Mouse (Mus musculus): ENCODE results near the gene Larp6. TPM values are rescaled to one million over a fixed set of nuclear protein-coding genes. Genes with fewer than 3 reads are reported as not detected.

The Larp6 gene
- polyA plus RNA-seq, 1 experiment from 2014 or later = 1.9 TPM

GRCm38 (mm10) chr9:60734321-60734720 lies 21.5 kb downstream of the Larp6 start:
- H3K9me3 ChIP-seq (replicated peaks; ENCODE audit: control insufficient read depth, low read length) = no peaks in the 10 kb centered on the region
- WGBS = 76% methylated on average over 2 of the region's 2 CpGs
- H3K4me2 ChIP-seq (ENCODE audit: low read depth, low read length) = no peak overlapping the region
- H3K36me3 ChIP-seq (ENCODE audit: control insufficient read depth, insufficient read depth, low read length) = no peaks in the 10 kb centered on the region
- no peak overlapping the region for H3K9ac ChIP-seq (ENCODE audit: low read length)
- H3K4me1 ChIP-seq (ENCODE audit: control insufficient read depth, insufficient read depth, low read length) = no peaks in the 10 kb centered on the region
- H3K4me3 ChIP-seq (replicated peaks; ENCODE audit: low read length) = no peak overlapping the region
- no peak for ATAC-seq (ENCODE audit: insufficient read depth, low FRiP score)
- H3K27ac ChIP-seq (ENCODE audit: low read length) = no peak overlapping the region
- no peaks in the 10 kb centered on the region for H3K27me3 ChIP-seq (ENCODE audit: control insufficient read depth, insufficient read depth, low read length)

DNA sequence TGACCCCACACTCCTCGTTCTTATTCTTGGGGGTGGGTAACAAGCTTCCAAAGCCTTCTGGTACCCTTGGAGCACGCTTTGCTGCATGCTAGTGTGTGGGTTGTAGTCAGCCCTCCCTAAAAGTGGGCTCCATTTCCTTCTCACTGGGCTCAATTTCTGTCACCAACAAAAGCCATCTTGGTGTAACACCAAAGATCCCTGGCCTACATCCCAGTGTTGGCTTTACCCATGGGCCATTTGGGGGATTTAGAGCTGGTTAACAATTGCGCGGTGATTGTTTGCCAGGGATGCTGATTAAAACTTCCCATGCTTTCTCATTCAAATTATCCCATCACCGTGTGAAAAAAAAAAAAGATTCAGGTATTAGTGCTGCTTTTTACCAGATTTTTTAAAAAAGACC lies 26.3 kb downstream of the Larp6 start:
- Histone ChIP-seq H3K9ac (ENCODE audit: low read length) (no peak overlapping the region), H3K27me3 (ENCODE audit: control insufficient read depth, insufficient read depth, low read length) (no peaks in the 10 kb centered on the region), H3K4me3 (replicated peaks; ENCODE audit: low read length) (no peak overlapping the region), H3K9me3 (replicated peaks; ENCODE audit: control insufficient read depth, low read length) (no peaks in the 10 kb centered on the region), H3K4me1 (ENCODE audit: control insufficient read depth, insufficient read depth, low read length) (peaks cover 13% of the 10 kb centered on the region), H3K27ac (ENCODE audit: low read length) (no peak overlapping the region), H3K36me3 (ENCODE audit: control insufficient read depth, insufficient read depth, low read length) (no peaks in the 10 kb centered on the region), H3K4me2 (ENCODE audit: low read depth, low read length) (no peak overlapping the region)
- no peak for ATAC-seq (ENCODE audit: insufficient read depth, low FRiP score)
- 89% methylated on average over 5 of the region's 5 CpGs for WGBS

DNA sequence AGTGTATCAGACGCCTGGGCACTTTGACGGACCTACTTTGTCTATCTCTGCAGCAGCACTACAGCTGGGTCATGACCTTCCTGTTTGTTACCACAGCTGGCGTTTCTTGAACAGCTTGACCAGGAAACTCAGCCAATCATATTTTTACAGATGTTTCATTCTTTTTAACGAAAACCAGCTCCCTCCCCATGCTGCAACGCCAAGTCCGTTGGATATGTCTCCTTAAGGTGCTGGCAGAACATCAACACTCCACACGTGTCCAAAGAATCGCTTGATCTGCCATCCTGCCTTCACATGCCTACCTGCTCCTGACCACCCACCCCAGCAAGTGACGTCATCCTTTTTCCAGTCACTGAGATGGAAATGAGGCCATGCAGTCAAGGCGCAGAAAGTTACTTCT lies 28.6 kb downstream of the Larp6 start:
- H3K27ac ChIP-seq (ENCODE audit: low read length) = no peak overlapping the region

DNA sequence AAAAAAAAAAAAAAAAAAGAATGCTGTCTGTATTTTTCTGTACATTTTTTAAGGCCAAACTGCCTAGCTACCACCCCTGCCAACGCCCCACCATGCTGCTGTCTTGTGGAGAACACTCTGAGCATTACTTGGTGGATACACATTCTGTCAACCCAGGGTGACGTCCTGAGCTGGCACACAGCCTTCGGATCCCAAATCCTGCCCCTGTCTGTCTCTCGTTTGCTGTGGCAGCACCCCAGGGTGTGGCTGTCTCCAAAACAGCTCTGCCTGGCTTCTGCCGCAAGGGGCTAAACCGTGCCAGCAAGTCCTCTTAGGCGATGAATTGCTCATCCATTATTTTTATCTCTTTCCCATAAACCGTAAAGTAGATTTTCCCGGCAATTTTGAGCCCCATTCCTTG lies 29.7 kb downstream of the Larp6 start:
- no peak overlapping the region for H3K9ac ChIP-seq (ENCODE audit: low read length)
- no peak overlapping the region; the same call in 1 of the 2 replicates for H3K4me3 ChIP-seq (replicated peaks; ENCODE audit: low read length)
- no peaks in the 10 kb centered on the region for H3K36me3 ChIP-seq (ENCODE audit: control insufficient read depth, insufficient read depth, low read length)
- WGBS = 45% methylated on average over 9 of the region's 9 CpGs
- no peak for ATAC-seq (ENCODE audit: insufficient read depth, low FRiP score)
- peak overlapping the region; percentile 51; the same call in 1 of the 2 replicates for H3K4me2 ChIP-seq (ENCODE audit: low read depth, low read length)
- 0 out of 2 replicates have a peak overlapping the region, but pooled peaks have one; percentile 4 for H3K27ac ChIP-seq (ENCODE audit: low read length)
- no peaks in the 10 kb centered on the region for H3K9me3 ChIP-seq (replicated peaks; ENCODE audit: control insufficient read depth, low read length)
- no peaks in the 10 kb centered on the region for H3K27me3 ChIP-seq (ENCODE audit: control insufficient read depth, insufficient read depth, low read length)
- H3K4me1 ChIP-seq (ENCODE audit: control insufficient read depth, insufficient read depth, low read length) = peaks cover 13% of the 10 kb centered on the region

More for the DNA sequence above, 28.6 kb downstream of the Larp6 start:
- H3K4me3 ChIP-seq (replicated peaks; ENCODE audit: low read length) = no peak overlapping the region
- WGBS = 50% methylated on average over 10 of the region's 10 CpGs
- peaks cover 13% of the 10 kb centered on the region for H3K4me1 ChIP-seq (ENCODE audit: control insufficient read depth, insufficient read depth, low read length)
- H3K27me3 ChIP-seq (ENCODE audit: control insufficient read depth, insufficient read depth, low read length) = no peaks in the 10 kb centered on the region
- H3K36me3 ChIP-seq (ENCODE audit: control insufficient read depth, insufficient read depth, low read length) = no peaks in the 10 kb centered on the region
- H3K9me3 ChIP-seq (replicated peaks; ENCODE audit: control insufficient read depth, low read length) = no peaks in the 10 kb centered on the region
- no peak overlapping the region for H3K4me2 ChIP-seq (ENCODE audit: low read depth, low read length)
- no peak overlapping the region for H3K9ac ChIP-seq (ENCODE audit: low read length)
- ATAC-seq (ENCODE audit: insufficient read depth, low FRiP score) = no peak

DNA sequence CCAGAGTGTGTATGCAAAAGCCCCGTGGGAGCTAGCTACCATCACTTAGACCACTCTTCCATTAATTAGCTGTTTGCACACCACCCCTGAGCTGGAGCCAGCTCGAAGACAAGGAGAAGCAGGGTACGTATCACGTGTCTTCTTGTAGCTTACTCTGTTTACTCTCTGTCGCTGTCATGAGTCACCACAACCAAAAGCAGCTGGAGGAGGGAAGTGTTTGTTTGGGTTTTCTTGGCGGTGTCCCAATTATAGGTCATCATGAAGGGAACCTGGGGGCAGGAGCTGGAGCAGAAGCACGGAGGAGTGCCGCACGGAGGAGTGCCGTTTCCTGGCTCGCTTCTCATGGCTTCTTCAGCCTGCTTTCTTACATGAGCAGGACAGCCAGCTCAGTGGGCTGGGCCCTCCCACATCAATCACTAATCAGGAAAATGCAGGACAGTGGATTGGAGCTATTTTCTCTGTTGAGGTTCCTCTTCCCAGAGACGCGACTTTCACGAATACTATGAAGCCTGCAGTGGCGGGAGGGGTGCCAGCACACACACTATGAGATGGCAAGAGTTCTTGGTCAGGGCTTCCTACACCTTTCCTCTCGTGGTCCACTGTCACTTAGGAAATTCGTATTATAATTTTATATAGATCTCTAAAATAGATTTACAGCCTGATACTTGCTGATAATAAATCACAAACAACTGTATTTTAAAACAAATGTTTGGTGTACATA lies 30.6 kb downstream of the Larp6 start:
- H3K27me3 ChIP-seq (ENCODE audit: control insufficient read depth, insufficient read depth, low read length) = no peaks in the 10 kb centered on the region
- no peaks in the 10 kb centered on the region for H3K36me3 ChIP-seq (ENCODE audit: control insufficient read depth, insufficient read depth, low read length)
- H3K4me2 ChIP-seq (ENCODE audit: low read depth, low read length) = peak overlapping the region; percentile 51
- H3K4me3 ChIP-seq (replicated peaks; ENCODE audit: low read length) = peak overlapping the region; percentile 29
- H3K9me3 ChIP-seq (replicated peaks; ENCODE audit: control insufficient read depth, low read length) = no peaks in the 10 kb centered on the region
- H3K9ac ChIP-seq (ENCODE audit: low read length) = peak overlapping the region; percentile 42; the same call in 1 of the 2 replicates
- H3K27ac ChIP-seq (ENCODE audit: low read length) = peak overlapping the region; percentile 13; the same call in 1 of the 2 replicates
- ATAC-seq (ENCODE audit: insufficient read depth, low FRiP score) = peak; percentile 87
- H3K4me1 ChIP-seq (ENCODE audit: control insufficient read depth, insufficient read depth, low read length) = peaks cover 13% of the 10 kb centered on the region
- WGBS = 22% methylated on average over 17 of the region's 17 CpGs

DNA sequence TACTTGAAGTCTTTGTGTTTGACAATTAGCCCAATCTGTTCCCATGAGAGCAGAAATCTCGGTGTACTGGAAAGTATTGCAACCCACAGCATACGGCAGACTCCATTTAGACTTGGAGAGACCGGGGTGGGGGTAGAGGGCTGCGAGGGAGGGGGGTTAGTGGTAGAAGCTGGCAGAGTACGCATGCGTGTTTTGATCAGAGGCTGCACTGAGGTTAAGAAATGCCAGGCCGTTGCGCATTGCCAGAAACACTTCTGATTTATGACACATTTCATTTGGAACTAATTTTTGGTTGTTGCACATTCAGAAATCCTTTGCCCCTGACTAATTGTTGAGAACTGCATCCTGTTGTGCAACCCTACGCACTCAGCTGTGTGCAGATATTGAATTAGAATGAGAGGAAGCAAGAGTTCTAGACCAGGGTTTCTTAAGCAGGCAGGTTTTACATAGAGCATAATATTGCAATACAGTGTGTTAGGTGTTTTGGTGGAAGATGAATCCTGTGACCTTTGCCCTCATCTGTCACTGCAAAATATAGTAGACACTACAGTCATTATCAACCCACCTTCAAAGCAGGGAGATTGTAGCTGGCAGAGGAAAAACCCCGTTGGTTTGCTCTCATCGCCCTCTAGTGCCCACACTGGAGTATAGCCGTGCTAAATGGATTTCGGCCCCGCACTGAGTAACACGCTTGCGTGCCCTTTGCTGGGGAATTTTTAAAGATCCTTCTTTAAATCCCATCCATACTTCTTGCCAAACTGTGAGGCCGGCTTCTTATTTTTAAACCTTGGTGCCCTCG lies 31.6 kb downstream of the Larp6 start:
- H3K27ac ChIP-seq (ENCODE audit: low read length) = no peak overlapping the region
- no peaks in the 10 kb centered on the region for H3K36me3 ChIP-seq (ENCODE audit: control insufficient read depth, insufficient read depth, low read length)
- no peaks in the 10 kb centered on the region for H3K27me3 ChIP-seq (ENCODE audit: control insufficient read depth, insufficient read depth, low read length)
- H3K9ac ChIP-seq (ENCODE audit: low read length) = no peak overlapping the region
- peaks cover 13% of the 10 kb centered on the region for H3K4me1 ChIP-seq (ENCODE audit: control insufficient read depth, insufficient read depth, low read length)
- H3K4me3 ChIP-seq (replicated peaks; ENCODE audit: low read length) = no peak overlapping the region
- H3K9me3 ChIP-seq (replicated peaks; ENCODE audit: control insufficient read depth, low read length) = no peaks in the 10 kb centered on the region
- ATAC-seq (ENCODE audit: insufficient read depth, low FRiP score) = no peak
- H3K4me2 ChIP-seq (ENCODE audit: low read depth, low read length) = no peak overlapping the region
- 46% methylated on average over 18 of the region's 18 CpGs for WGBS

DNA sequence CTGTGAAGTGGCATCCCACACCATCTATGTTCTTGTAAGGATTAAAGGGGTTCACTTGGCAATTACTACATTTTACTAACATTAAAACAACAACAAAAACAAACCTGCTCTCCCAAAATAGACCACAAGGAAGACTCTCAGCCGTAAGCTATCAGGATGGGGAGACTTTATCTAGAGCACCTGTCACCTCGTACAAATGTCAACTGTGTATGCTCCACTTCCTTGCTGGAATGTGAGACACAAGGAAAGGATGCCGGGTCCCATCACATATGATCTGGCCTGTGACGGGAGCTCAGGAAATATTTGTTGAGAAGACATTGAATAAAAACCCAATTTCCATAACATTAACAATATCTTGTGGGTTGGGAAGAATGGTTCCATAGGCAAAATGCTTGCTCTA lies 32.2 kb downstream of the Larp6 start:
- 54% methylated on average over 4 of the region's 4 CpGs for WGBS
- H3K4me1 ChIP-seq (ENCODE audit: control insufficient read depth, insufficient read depth, low read length) = peaks cover 13% of the 10 kb centered on the region
- H3K27me3 ChIP-seq (ENCODE audit: control insufficient read depth, insufficient read depth, low read length) = no peaks in the 10 kb centered on the region
- no peak overlapping the region for H3K4me2 ChIP-seq (ENCODE audit: low read depth, low read length)
- H3K4me3 ChIP-seq (replicated peaks; ENCODE audit: low read length) = no peak overlapping the region
- no peak for ATAC-seq (ENCODE audit: insufficient read depth, low FRiP score)
- H3K36me3 ChIP-seq (ENCODE audit: control insufficient read depth, insufficient read depth, low read length) = no peaks in the 10 kb centered on the region
- no peaks in the 10 kb centered on the region for H3K9me3 ChIP-seq (replicated peaks; ENCODE audit: control insufficient read depth, low read length)
- H3K27ac ChIP-seq (ENCODE audit: low read length) = no peak overlapping the region
- H3K9ac ChIP-seq (ENCODE audit: low read length) = no peak overlapping the region

- no peaks in the 10 kb centered on the region for H3K36me3 ChIP-seq (ENCODE audit: control insufficient read depth, insufficient read depth, low read length)
- no peak for ATAC-seq (ENCODE audit: insufficient read depth, low FRiP score)
- no peak overlapping the region for H3K27ac ChIP-seq (ENCODE audit: low read length)
- H3K9ac ChIP-seq (ENCODE audit: low read length) = no peak overlapping the region
- H3K4me2 ChIP-seq (ENCODE audit: low read depth, low read length) = no peak overlapping the region
- 55% methylated on average over 6 of the region's 6 CpGs for whole genome bisulfite sequencing
- H3K9me3 ChIP-seq (replicated peaks; ENCODE audit: control insufficient read depth, low read length) = no peaks in the 10 kb centered on the region
- H3K4me1 ChIP-seq (ENCODE audit: control insufficient read depth, insufficient read depth, low read length) = peaks cover 13% of the 10 kb centered on the region
- no peaks in the 10 kb centered on the region for H3K27me3 ChIP-seq (ENCODE audit: control insufficient read depth, insufficient read depth, low read length)
- H3K4me3 ChIP-seq (replicated peaks; ENCODE audit: low read length) = no peak overlapping the region
These were observed 33.8 kb downstream of the Larp6 start for GRCm38 (mm10) chr9:60746561-60746960.

DNA sequence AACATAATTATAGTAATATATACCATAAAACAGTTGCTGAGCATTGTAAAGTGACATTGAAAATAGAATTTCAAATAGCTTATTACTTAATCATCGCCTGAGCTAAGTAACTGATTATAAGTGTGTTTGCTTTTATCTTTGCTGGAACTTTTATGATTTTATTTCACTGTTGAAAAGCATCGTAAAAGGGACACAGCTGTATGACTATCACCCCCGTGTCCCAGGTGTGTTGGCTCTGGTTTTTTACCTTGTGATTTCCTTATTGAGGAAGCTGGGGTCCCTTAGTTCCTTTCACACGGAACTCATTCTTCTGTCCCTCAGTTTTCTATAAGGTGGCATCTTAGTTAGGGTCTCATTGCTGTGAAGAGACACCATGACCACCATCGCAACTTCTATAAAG lies 34.9 kb downstream of the Larp6 start:
- no peak overlapping the region for H3K4me3 ChIP-seq (replicated peaks; ENCODE audit: low read length)
- WGBS = 83% methylated on average over 5 of the region's 5 CpGs
- no peaks in the 10 kb centered on the region for H3K27me3 ChIP-seq (ENCODE audit: control insufficient read depth, insufficient read depth, low read length)
- no peaks in the 10 kb centered on the region for H3K9me3 ChIP-seq (replicated peaks; ENCODE audit: control insufficient read depth, low read length)
- no peaks in the 10 kb centered on the region for H3K36me3 ChIP-seq (ENCODE audit: control insufficient read depth, insufficient read depth, low read length)
- H3K4me1 ChIP-seq (ENCODE audit: control insufficient read depth, insufficient read depth, low read length) = peaks cover 8% of the 10 kb centered on the region
- no peak overlapping the region for H3K9ac ChIP-seq (ENCODE audit: low read length)
- no peak overlapping the region for H3K4me2 ChIP-seq (ENCODE audit: low read depth, low read length)
- ATAC-seq (ENCODE audit: insufficient read depth, low FRiP score) = no peak
- no peak overlapping the region for H3K27ac ChIP-seq (ENCODE audit: low read length)

Data from stomach, embryonic 16.5 days (tissue).